Mouse (Mus musculus) urinary bladder, postnatal 25 days (tissue): ENCODE results near the gene Colq.
"Not testable (repeated sequence)": the region's sequence is repeated elsewhere in the genome, so short reads cannot be mapped to it uniquely, and the experiment has no call there.

Source experiments
- DNase-seq: peaks from one replicate; pipeline ENCODE4 v3.0.0; 2022; ENCODE audit warnings: low spot score

Gene Colq

DNA sequence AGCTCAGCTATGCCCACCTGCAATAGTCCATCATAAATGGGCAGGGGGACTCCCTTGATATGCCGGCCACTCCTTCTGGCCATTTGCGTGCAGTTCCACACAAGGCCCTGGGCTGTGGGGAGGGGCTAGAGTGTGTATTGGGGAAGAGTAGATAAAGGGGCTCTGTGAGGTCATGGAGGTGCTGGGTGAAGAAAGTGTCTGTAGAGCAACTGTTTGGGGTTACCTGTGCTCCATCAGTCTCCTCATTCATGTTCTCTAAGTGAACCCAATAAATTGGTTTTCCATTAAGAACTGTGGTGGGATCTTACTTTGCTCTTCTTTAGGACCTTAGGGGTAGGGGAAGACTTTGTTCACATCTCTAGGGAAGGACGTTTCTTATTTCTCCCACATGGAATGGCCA lies at the start of gene Colq:
TSS of gene Colq (minus strand) at position 101 of the 400 bp plus-strand sequence.
- no peak for DNase-seq

DNA sequence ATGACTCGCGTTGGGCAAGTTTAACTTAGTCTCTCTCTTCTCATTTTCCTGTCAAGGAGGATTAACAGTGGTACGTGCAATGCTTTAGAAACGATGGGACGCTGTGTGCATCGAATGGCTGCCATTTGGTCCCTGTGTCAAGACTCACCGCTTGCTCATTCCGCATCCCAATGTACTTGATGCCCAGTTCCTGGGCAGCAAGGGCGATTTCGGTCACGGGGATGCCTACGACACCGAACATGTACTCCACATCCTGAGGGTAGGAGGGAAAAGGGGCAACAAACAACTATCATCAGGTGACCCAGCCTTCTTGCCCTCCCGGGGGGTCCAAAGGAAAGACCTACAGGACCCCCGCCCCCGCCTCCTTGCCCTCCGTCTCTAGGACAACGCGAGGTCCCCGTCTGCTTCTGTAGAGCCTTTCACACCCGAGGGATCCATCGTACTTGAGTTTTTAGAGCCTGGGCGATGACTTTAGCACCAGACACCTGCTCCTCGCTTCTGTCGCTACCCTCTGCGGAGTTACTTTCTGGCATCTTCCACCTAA lies 49.3 kb upstream of the Colq start, which contains the start of gene Gm49387:
TSS of gene Gm49387 (minus strand) at position 533 of the 544 bp plus-strand sequence.
- no peak for DNase-seq

DNA sequence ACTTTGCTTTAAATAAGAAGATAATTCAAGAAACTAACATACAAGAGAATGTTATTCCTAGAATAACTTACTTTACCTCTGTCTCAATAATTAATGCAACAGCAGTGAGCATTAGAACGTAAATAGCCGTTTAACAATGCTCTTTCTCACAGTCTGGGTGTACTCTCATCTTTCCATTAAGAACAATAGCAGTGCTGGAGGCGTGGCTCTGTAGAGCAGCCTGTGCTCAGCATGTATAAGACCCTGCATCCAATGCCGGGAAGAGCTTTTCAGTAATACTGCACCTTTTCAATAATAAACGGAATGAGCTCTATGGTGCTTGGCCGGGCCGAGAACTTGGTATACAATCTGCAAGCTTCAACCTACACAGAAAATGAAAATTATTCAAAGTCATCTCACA lies 39.5 kb upstream of the Colq start:
- no peak for DNase-seq

DNA sequence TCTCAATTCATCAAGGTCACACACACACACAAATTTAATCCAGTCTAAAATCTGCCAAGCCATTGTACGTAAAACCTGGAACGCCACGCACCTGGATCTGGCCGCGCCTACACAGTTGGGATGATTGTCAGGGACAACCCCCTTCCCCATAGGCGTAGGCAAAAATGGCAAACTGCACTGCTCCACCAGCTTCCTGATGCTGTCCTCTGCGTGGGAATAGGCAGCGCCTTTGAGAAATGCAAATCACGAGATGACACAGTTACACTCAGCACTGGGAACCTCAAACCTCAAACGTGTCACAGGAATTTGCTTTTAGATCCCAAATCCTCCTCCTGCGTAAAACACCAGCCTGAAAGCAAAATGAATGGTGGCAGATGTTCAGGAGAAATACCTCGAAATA lies 31.6 kb upstream of the Colq start:
- no peak for DNase-seq

DNA sequence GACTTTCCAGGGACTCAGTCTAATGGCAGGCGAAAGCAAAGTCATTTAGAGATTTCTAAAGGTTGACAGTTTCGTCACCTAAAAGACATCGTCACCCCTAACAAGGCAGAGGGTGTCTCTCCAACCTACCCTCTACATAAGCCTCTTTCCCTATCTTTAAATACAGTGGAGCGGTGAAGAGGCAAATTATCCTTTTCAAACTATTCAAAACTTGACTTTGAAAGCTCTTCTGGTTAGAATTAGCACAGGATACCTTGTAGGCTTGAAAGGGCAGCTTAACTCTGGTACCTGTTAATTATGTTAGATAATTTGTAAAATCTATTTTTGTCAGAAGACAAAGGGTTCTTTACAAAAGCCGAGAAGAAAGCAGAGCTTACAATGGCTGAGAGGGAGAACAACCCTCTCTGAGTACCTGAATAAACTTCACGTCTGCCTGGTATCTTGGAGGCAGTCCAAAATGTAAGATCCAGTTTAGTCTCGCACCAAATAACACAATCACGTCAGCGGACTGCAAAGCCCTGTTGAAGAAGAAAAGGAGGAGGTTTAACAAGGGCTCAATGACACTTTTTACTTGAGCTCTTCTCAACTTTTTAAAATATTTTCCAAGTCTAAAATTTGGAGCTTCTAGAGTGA lies 29.6 kb upstream of the Colq start:
- DNase-seq = no peak

DNA sequence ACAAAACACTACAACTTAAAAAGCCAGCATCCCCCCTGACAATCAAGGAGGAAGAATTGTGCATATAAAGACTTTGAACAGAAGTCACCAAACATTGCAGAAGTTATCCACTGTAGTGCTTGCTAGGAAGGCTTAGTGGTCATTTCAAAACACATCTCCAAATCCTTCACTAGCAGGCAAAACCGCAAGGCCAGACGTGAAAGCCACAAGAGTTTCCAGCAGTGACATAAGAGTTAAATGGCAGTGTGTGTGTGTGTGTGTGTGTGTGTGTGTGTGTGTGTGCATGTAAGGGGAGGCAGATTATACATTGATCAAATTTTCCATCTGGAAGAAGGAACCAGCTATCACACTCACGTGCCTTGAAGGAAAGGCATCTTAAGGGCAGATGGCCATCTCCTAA lies 26.9 kb upstream of the Colq start:
- no peak for DNase-seq

DNA sequence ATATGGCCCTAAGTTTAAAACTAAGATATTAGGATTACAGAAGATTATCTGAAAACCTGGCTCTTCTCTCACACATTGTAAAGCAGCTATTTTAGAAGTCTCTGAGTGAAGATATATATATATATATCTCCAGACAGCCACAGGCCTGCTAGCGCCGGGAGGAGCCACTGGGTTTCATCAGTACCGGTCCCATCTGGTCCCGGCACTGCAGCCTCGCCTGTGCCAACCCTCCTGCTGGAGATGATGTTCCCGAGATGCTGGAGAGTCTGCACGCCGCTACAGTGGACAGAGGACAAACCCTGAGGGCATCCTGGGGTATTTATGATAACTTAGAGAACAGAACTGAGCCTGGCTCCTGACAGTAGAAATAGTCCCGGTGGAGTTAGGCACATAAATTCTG lies 26.1 kb upstream of the Colq start:
- DNase-seq = no peak

DNA sequence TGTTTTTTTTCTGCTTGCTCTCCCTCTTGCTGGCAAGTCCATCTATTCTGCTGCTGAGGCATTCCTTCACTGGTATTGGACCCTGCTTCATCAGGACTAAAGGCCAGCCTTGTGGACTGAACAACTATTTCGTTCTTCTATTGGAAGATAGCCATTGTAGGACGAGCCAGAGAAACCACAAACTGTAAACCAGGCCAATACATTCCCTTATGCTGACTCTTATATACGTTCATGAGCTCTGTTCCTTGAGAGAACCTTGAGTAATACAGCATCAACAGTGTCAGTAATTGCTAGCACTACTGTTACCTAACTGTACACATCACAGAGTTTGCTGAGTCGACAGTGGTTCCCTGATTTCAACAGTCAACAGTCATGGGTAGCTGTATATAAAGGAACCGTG lies 22.5 kb upstream of the Colq start:
- DNase-seq = no peak

DNA sequence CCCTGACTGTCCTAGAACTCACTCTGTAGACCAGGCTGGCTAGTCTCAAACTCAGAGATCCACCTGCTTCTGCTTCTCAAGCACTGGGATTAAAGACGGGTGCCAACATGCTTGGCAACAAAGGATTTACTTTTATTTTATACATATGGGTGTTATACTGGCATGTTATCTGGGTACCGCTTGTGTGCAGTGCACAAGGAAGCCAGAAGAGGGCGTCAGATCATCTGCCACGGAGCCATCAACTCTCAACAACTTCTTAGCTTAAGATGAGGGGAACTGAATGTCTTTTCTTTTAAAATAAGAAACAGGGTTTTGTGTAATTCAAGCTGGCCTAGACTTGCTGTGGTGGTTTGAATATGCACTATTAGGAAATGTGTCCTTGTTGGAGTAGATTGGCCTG lies 20.8 kb upstream of the Colq start:
- DNase-seq = no peak

DNA sequence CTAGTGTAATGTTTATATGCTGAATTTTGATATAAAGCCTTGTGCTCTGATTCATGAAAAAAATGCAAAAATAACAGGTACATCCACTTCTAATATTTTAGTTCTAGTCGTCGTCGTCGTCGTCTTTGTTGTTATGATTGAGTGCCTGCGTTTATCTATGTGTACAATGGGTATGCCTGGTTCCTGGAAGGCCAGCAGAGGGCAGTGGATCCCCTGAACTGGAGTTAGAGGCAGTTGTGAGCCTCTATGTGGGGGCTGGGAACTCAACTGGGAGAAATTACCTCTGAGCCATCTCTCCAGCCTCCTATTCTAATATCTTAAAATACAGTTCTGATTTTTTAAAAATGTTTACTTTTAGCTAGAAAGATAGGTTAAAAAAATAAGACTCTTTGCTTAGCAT lies 14.4 kb upstream of the Colq start:
- no peak for DNase-seq

DNA sequence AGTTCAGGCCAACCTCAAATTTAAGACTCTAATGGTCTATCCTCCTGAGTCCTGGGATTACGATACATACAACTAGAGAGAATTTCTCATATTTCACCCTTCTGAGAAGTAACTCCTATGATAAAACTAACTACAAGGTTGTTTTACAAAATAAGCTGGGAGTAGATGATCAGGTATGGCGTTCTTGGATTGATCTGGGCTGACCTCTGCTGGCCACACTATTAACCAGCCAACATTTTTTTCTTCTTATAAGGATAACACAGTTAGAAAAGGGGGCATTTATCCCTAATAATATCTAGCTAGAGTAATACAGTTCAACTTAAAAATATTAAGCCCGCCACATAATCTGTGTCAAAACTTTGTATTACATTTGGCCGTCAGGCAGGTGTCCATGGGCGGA lies 13.8 kb upstream of the Colq start:
- no peak for DNase-seq

DNA sequence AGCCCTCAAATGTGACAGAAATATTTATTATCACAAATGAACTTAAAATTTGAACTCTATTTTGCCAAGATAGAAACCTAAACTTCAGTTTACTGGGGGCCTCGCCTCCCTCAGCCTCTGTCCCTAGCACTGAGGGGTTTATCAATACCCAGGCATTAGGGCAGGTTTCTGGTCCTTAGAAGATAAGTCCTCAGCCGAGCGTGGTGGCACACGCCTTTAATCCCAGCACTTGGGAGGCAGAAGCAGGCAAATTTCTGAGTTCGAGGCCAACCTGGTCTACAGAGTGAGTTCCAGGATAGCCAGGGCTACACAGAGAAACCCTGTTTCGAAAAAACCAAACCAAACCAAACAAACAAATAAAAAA lies 11.5 kb upstream of the Colq start:
- DNase-seq = not testable (repeated sequence)

DNA sequence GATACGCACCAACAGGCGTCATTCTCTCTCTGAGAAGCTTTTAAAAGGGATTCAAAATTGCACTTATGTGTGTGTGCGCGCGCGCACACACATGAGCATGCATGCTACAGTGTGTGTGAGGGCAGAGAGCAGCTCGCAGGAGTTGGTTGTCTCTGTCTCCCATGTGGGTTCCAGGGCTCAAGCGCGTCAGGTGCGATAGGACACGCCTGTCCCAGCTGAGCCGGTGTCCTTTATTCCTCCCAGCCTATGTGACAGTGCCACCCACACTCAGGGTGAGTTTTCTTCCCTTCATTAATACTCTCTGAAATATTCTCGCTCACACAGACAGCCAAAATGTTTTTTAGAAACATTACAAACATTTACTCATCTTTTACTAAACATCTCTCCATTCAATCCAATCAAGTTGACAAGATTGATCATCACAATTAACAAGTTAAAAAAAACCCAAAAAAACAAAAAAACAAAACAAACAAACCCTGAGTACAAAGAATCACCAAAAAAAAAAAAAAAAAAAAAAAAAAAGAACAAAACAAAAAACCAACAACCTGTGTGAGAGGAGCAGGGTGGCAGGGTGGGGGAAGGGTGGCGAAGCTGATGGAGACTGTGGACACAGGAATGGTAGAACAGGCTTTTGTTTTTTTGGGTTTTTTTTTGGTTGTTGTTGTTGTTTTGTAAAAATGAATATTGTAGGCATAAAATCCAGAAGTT lies 10.9 kb upstream of the Colq start:
- no peak for DNase-seq

DNA sequence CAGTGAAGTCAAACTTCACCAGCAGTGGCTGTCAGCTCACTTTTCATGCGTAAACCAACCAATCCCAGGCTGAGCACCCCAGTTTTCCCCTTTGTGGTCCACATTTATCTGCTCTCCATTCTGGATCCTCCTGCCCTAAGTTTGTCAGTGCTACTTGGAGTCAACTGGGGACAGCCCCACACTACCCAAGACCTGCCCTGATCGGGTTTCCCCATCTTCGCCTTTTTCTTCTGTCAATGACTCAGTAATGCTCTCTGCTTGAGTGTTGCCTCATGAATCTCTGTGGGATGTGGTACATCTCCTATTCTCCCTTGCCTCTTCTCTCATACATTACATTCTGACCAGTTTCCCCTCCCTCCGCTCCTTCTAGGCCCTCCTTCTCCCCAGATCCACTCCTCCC lies 6.3 kb upstream of the Colq start:
- no peak for DNase-seq

DNA sequence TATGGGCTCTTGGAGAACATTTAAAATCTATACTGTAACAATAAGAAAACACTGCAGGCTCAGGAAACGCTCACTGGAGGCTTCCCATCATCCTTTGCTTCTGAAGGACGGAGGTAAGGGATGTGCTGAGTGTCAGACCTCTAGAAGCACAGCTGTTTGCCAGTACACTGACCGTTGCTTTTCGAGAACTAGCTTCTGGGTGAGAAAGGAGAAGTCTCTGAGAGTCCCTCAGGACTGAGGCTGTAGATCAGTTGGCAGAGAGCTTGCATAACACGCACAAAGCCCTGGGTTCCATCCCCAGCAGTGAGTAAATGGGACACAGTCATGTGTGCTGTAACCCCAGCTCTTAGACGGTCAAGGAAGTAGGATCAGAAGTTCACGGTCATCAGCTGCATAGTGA lies 5.3 kb upstream of the Colq start:
- no peak for DNase-seq

DNA sequence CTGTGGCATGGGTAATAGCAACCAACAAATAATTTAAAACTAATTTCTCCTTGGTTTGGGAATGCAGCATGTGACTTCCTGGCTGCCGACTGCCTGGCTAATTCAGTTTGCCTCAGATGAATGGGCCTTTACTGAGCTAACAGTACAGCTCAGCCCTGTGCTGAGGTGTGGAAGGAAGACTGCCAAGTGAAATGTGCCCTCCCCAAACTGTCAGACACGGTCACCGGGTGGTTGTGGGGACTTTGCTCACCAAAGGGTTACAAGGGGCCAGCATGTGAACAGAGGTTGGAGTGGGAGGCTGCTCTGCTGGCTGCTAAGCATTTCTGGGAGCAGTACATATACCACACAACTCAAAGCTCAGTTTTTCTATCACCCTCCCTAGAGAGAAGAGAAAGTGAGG lies 3.5 kb upstream of the Colq start:
- DNase-seq = no peak

DNA sequence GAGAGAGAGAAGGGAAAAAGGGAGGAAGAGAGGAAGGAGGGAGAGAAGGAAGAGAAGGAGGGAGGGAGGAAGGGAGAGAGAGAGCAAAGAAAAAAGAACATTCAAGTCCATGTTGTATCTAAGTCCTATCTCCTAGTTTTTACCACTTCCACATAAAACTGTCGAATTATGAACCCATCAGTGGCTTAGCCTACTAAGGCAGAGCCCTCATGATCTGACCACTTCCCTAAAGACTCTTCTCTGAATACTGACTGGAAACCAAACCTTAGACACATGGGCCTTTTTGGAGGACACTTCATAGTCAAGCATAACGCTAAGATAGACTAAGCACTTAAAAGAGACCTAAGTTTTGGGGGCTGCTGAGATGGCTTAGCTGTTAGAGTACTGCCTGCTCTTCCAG lies 1.9 kb upstream of the Colq start:
- no peak for DNase-seq

DNA sequence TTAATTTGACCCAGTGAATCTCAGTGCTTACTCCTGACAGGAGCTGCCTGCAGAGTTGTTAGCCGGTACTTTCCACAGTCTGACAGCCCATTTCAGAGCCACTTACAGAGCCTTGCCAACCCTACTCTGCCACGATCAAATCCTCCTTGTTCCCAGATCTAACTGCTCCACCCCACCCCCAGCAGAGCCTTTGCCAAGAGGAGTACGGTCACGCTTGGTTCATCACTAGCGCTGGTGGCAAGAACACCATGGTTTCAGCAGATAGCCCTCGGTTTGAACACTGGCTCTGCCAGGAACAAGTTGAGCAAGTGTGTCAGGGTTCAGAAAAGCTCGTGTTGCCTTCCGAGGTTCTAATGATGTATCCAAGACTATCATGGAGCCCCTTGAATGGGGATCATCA lies 4.7 kb downstream of the Colq start:
- DNase-seq = no peak

DNA sequence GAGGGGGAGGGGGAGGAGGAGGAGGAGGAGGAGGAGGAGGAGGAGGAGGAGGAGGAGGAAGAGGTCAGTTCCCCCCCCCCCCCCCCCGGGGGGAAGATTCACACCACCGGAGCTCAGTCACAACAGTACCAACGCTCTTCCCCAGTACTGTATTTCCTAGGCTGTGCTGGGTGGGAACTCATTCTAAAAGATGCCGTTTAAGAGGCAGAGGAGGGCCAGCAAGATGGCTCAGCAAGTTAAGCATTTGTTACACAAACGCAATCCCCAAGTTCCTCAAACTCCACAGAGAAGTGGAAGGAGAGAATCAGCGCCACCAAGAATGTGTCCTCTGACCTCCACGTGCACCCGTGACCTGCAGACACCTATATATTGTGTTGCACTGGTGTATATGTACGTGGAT lies 8.1 kb downstream of the Colq start:
- no peak for DNase-seq

DNA sequence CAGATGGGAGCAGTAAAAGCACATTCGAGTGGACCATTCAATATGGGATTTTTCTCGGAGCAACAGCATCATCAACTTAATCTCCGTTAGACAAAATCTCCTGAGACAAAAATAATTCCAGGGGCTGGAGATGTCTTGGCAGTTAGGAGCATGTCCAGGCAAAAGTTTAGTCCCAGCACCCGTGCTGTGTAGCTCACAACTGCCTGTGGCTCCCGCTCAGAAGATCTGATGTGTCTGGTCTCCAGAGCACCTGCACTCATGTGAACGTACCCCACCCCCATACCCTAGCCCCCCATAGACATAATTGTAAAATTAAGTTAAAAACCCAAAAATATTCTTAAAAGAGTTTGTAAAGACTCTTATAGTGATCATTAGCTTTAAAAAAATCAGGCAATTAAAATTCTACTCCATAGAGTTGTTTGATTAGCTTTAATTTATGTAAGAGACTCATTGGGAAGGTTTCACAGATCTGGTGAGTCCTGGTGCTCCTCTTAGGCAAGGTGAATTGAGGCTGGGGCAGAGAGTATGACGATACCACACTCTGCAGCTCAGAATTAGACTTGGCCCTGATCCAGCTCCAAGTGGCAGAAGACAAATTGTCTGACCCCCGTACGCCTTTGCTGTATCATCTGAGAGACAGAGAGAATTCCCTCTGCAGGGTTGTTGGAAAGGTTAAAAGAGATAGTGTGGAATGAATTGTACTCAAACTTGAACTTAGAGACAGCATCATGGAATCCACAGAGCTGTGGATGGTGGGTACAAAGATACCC lies 13.0 kb downstream of the Colq start:
- no peak for DNase-seq

DNA sequence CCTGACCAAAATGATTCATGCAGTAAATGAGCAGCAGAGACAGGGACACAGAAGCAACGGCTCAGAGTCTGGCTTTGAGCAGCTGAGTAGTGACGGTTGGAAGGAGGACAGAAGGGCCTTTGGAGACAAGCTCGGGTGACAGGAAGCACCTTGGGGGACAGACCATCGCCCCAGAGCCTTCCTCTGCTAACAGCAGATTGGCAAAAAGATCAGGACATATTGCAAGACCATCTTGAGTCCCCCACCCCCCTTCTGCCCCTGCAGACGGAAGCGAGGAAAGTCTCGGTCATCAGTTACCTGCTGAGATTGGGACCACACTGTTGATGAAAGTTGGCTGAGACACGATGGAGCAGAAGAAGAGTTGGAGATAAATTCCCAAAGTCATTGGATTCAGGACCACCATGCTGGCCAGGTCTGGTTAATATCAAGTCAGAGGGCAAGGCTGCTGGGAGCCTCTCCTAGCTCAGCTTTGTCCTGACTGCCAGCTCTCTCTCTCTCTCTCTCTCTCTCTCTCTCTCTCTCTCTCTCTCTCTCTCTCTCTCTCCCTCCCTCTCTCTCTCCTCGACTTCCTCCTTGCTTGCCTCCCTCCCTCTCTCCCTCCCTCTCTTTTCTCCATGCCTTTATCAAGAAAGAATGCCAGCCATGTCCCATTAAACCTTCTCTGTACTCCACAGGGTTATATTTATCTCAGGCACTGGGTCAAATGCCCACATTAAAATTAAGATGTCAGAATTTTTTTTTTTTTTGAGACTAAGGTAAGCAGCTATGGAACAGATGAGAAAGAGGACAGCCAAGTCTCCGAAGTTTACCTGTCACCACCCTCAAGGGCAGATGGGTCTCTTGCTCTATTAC lies 14.1 kb downstream of the Colq start:
- DNase-seq = no peak

DNA sequence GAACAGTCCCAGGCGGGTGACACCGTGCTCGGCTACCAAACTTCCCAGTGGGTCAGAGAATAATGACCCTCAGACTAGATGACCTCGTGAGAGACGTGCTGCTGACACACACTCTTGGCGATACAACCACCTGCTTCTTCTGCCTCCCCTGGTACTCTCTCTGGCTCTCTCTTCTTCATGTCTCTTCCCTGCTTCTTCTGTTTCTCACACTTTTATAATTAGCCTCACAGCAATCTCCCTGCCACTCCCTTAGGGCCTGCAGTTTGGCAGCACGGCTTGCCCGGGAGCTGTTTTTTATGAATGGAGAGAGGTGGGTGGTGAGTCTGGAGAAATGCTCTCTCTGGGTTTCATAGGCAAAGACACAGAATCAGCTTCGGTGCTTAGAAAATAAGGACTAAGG lies 15.3 kb downstream of the Colq start:
- DNase-seq = no peak
